Mouse (Mus musculus): ENCODE results near the gene Mrpl12. TPM values are rescaled to one million over a fixed set of nuclear protein-coding genes. Genes with fewer than 3 reads are reported as not detected.

Mrpl12 gene
- polyA plus RNA-seq, 2 experiments: 78.4 to 127 TPM

GRCm38 (mm10) chr11:120535804-120536203 lies 51.4 kb downstream of the Mrpl12 start:
- WGBS (ENCODE audit: insufficient replicate concordance): 58% methylated on average over 3 of the region's 3 CpGs
- Histone ChIP-seq H3K4me3 (ENCODE audit: insufficient read depth in 1 of 2, low read depth in 2 of 2, low read length in 2 of 2) (no peak overlapping the region), H3K4me1 (replicated peaks; ENCODE audit: control insufficient read depth in 2 of 2, insufficient read depth in 2 of 2, low read length in 1 of 2) (peaks cover 0 to 7% of the 10 kb centered on the region in 2 experiments; a peak in 1 of 4 replicates), H3K36me3 (replicated peaks; ENCODE audit: control insufficient read depth, insufficient read depth, low read depth) (no peaks in the 10 kb centered on the region), H3K27me3 (ENCODE audit: control insufficient read depth, insufficient read depth, low read length) (peaks cover 26% of the 10 kb centered on the region), H3K27ac (no peak overlapping the region), H3K4me2 (ENCODE audit: low read depth) (no peak overlapping the region), H3K9me3 (ENCODE audit: control insufficient read depth, low read length) (no peaks in the 10 kb centered on the region), H3K9ac (replicated peaks) (no peak overlapping the region)
- ATAC-seq (ENCODE audit: insufficient read depth): no peak
- DNase-seq (ENCODE audit: low read depth in 3 of 3, low spot score in 3 of 3): no peak
- no peak for TF ChIP-seq CTCF (IDR thresholded peaks at IDR 0.05; ENCODE audit: low read depth)
- no peak for TF ChIP-seq EP300 (IDR thresholded peaks at IDR 0.05; ENCODE audit: low read depth)

GRCm38 (mm10) chr11:120538485-120538884 lies 54.1 kb downstream of the Mrpl12 start:
- Histone ChIP-seq H3K27me3 (ENCODE audit: control insufficient read depth, insufficient read depth, low read length) (peaks cover under 1% of the 10 kb centered on the region; the same call in 1 of the 2 replicates), H3K4me1 (replicated peaks; ENCODE audit: control insufficient read depth in 2 of 2, insufficient read depth in 2 of 2, low read length in 1 of 2) (peaks cover 0 to 7% of the 10 kb centered on the region in 2 experiments; a peak in 1 of 4 replicates), H3K9me3 (ENCODE audit: control insufficient read depth, low read length) (no peaks in the 10 kb centered on the region), H3K9ac (replicated peaks) (no peak overlapping the region), H3K4me3 (ENCODE audit: insufficient read depth in 1 of 2, low read depth in 2 of 2, low read length in 2 of 2) (no peak overlapping the region), H3K4me2 (ENCODE audit: low read depth) (no peak overlapping the region), H3K36me3 (replicated peaks; ENCODE audit: control insufficient read depth, insufficient read depth, low read depth) (no peaks in the 10 kb centered on the region), H3K27ac (no peak overlapping the region)
- DNase-seq (ENCODE audit: low read depth in 3 of 3, low spot score in 3 of 3): no peak
- WGBS (ENCODE audit: insufficient replicate concordance): 67% methylated on average over 3 of the region's 3 CpGs
- no peak for TF ChIP-seq CTCF (IDR thresholded peaks at IDR 0.05; ENCODE audit: low read depth)
- TF ChIP-seq EP300 (IDR thresholded peaks at IDR 0.05; ENCODE audit: low read depth): no peak
- no peak for ATAC-seq (ENCODE audit: insufficient read depth)

Other genes with a start within 250 kb of the Mrpl12 start
- 256 and 265 TPM in 2 replicates for gene Actg1, start 136.1 kb upstream of the Mrpl12 start, polyA plus RNA-seq (2012; rRNA removed)
- 451 and 544 TPM in 2 replicates for gene Actg1, start 136.1 kb upstream of the Mrpl12 start, polyA plus RNA-seq (2014; fragmentation: Nextera tagmentation; extraction: Ambion mirVana)
- not detected in 2 replicates for gene Fscn2, start 123.1 kb upstream of the Mrpl12 start, polyA plus RNA-seq (2012; rRNA removed)
- gene Fscn2, start 123.1 kb upstream of the Mrpl12 start, polyA plus RNA-seq (2014; fragmentation: Nextera tagmentation; extraction: Ambion mirVana): not detected in 2 replicates
- gene Faap100, start 105.8 kb upstream of the Mrpl12 start, polyA plus RNA-seq (2012; rRNA removed): 5.3 and 6.3 TPM in 2 replicates
- gene Faap100, start 105.8 kb upstream of the Mrpl12 start, polyA plus RNA-seq (2014; fragmentation: Nextera tagmentation; extraction: Ambion mirVana): 4.5 and 5.4 TPM in 2 replicates
- gene Nploc4, start 46.9 kb upstream of the Mrpl12 start, polyA plus RNA-seq (2012; rRNA removed): 17.9 and 21.1 TPM in 2 replicates
- 21.2 and 22.2 TPM in 2 replicates for gene Nploc4, start 46.9 kb upstream of the Mrpl12 start, polyA plus RNA-seq (2014; fragmentation: Nextera tagmentation; extraction: Ambion mirVana)
- not detected in 2 replicates for gene Tspan10, start 42.0 kb upstream of the Mrpl12 start, polyA plus RNA-seq (2012; rRNA removed)
- not detected in 2 replicates for gene Tspan10, start 42.0 kb upstream of the Mrpl12 start, polyA plus RNA-seq (2014; fragmentation: Nextera tagmentation; extraction: Ambion mirVana)
- gene Pde6g, start 31.1 kb upstream of the Mrpl12 start, polyA plus RNA-seq (2012; rRNA removed): 0.19 and 0.25 TPM in 2 replicates
- 0.15 and 0.23 TPM in 2 replicates for gene Pde6g, start 31.1 kb upstream of the Mrpl12 start, polyA plus RNA-seq (2014; fragmentation: Nextera tagmentation; extraction: Ambion mirVana)
- 5.3 and 5.8 TPM in 2 replicates for gene Oxld1, start 26.5 kb upstream of the Mrpl12 start, polyA plus RNA-seq (2012; rRNA removed)
- 8.0 and 8.4 TPM in 2 replicates for gene Oxld1, start 26.5 kb upstream of the Mrpl12 start, polyA plus RNA-seq (2014; fragmentation: Nextera tagmentation; extraction: Ambion mirVana)
- gene Ccdc137, start 26.5 kb upstream of the Mrpl12 start, polyA plus RNA-seq (2012; rRNA removed): 13.7 and 15.9 TPM in 2 replicates
- gene Ccdc137, start 26.5 kb upstream of the Mrpl12 start, polyA plus RNA-seq (2014; fragmentation: Nextera tagmentation; extraction: Ambion mirVana): 11.0 and 11.1 TPM in 2 replicates
- 9.9 and 11.2 TPM in 2 replicates for gene Arl16, start 17.0 kb upstream of the Mrpl12 start, polyA plus RNA-seq (2012; rRNA removed)
- 11.3 and 13.0 TPM in 2 replicates for gene Arl16, start 17.0 kb upstream of the Mrpl12 start, polyA plus RNA-seq (2014; fragmentation: Nextera tagmentation; extraction: Ambion mirVana)
- gene Slc25a10, start 7.2 kb downstream of the Mrpl12 start, polyA plus RNA-seq (2012; rRNA removed): 31.5 and 37.4 TPM in 2 replicates
- gene Slc25a10, start 7.2 kb downstream of the Mrpl12 start, polyA plus RNA-seq (2014; fragmentation: Nextera tagmentation; extraction: Ambion mirVana): 35.1 and 38.2 TPM in 2 replicates
- 19.8 and 22.8 TPM in 2 replicates for gene Gcgr, start 46.1 kb downstream of the Mrpl12 start, polyA plus RNA-seq (2012; rRNA removed)
- gene Gcgr, start 46.1 kb downstream of the Mrpl12 start, polyA plus RNA-seq (2014; fragmentation: Nextera tagmentation; extraction: Ambion mirVana): 11.6 and 13.4 TPM in 2 replicates
- gene Mcrip1, start 65.1 kb downstream of the Mrpl12 start, polyA plus RNA-seq (2012; rRNA removed): 30.0 and 36.2 TPM in 2 replicates
- 41.3 and 43.6 TPM in 2 replicates for gene Mcrip1, start 65.1 kb downstream of the Mrpl12 start, polyA plus RNA-seq (2014; fragmentation: Nextera tagmentation; extraction: Ambion mirVana)
- gene Ppp1r27, start 66.5 kb downstream of the Mrpl12 start, polyA plus RNA-seq (2012; rRNA removed): not detected in 2 replicates
- gene Ppp1r27, start 66.5 kb downstream of the Mrpl12 start, polyA plus RNA-seq (2014; fragmentation: Nextera tagmentation; extraction: Ambion mirVana): not detected in 2 replicates
- gene P4hb, start 88.6 kb downstream of the Mrpl12 start, polyA plus RNA-seq (2012; rRNA removed): 144 and 214 TPM in 2 replicates
- 497 and 525 TPM in 2 replicates for gene P4hb, start 88.6 kb downstream of the Mrpl12 start, polyA plus RNA-seq (2014; fragmentation: Nextera tagmentation; extraction: Ambion mirVana)
- gene Arhgdia, start 97.0 kb downstream of the Mrpl12 start, polyA plus RNA-seq (2012; rRNA removed): 172 and 176 TPM in 2 replicates
- gene Arhgdia, start 97.0 kb downstream of the Mrpl12 start, polyA plus RNA-seq (2014; fragmentation: Nextera tagmentation; extraction: Ambion mirVana): 191 and 204 TPM in 2 replicates
- gene Alyref, start 113.8 kb downstream of the Mrpl12 start, polyA plus RNA-seq (2012; rRNA removed): 46.3 and 110 TPM in 2 replicates
- gene Alyref, start 113.8 kb downstream of the Mrpl12 start, polyA plus RNA-seq (2014; fragmentation: Nextera tagmentation; extraction: Ambion mirVana): 347 and 349 TPM in 2 replicates
- 44.7 and 60.4 TPM in 2 replicates for gene Anapc11, start 113.8 kb downstream of the Mrpl12 start, polyA plus RNA-seq (2012; rRNA removed)
- gene Anapc11, start 113.8 kb downstream of the Mrpl12 start, polyA plus RNA-seq (2014; fragmentation: Nextera tagmentation; extraction: Ambion mirVana): 93.5 and 98.7 TPM in 2 replicates
- gene Npb, start 123.9 kb downstream of the Mrpl12 start, polyA plus RNA-seq (2012; rRNA removed): 5.5 and 12.3 TPM in 2 replicates
- gene Npb, start 123.9 kb downstream of the Mrpl12 start, polyA plus RNA-seq (2014; fragmentation: Nextera tagmentation; extraction: Ambion mirVana): 11.9 and 14.2 TPM in 2 replicates
- gene Pcyt2, start 133.3 kb downstream of the Mrpl12 start, polyA plus RNA-seq (2012; rRNA removed): 127 and 135 TPM in 2 replicates
- 86.2 and 99.6 TPM in 2 replicates for gene Pcyt2, start 133.3 kb downstream of the Mrpl12 start, polyA plus RNA-seq (2014; fragmentation: Nextera tagmentation; extraction: Ambion mirVana)
- 27.6 and 30.8 TPM in 2 replicates for gene Sirt7, start 140.6 kb downstream of the Mrpl12 start, polyA plus RNA-seq (2012; rRNA removed)
- 22.0 and 26.3 TPM in 2 replicates for gene Sirt7, start 140.6 kb downstream of the Mrpl12 start, polyA plus RNA-seq (2014; fragmentation: Nextera tagmentation; extraction: Ambion mirVana)
- 29.5 and 30.9 TPM in 2 replicates for gene Mafg, start 149.0 kb downstream of the Mrpl12 start, polyA plus RNA-seq (2012; rRNA removed)
- gene Mafg, start 149.0 kb downstream of the Mrpl12 start, polyA plus RNA-seq (2014; fragmentation: Nextera tagmentation; extraction: Ambion mirVana): 20.9 and 25.9 TPM in 2 replicates
- gene Pycr1, start 159.2 kb downstream of the Mrpl12 start, polyA plus RNA-seq (2012; rRNA removed): 4.0 and 4.3 TPM in 2 replicates
- gene Pycr1, start 159.2 kb downstream of the Mrpl12 start, polyA plus RNA-seq (2014; fragmentation: Nextera tagmentation; extraction: Ambion mirVana): 4.8 and 5.1 TPM in 2 replicates
- gene Myadml2, start 163.5 kb downstream of the Mrpl12 start, polyA plus RNA-seq (2012; rRNA removed): 0.07 and 0.13 TPM in 2 replicates
- gene Myadml2, start 163.5 kb downstream of the Mrpl12 start, polyA plus RNA-seq (2014; fragmentation: Nextera tagmentation; extraction: Ambion mirVana): 0.67 and 1.0 TPM in 2 replicates
- 0.18 and 0.30 TPM in 2 replicates for gene Notum, start 176.6 kb downstream of the Mrpl12 start, polyA plus RNA-seq (2012; rRNA removed)
- 0.18 TPM in 1 of 2 replicates, not detected in the other for gene Notum, start 176.6 kb downstream of the Mrpl12 start, polyA plus RNA-seq (2014; fragmentation: Nextera tagmentation; extraction: Ambion mirVana)
- 16.9 and 20.4 TPM in 2 replicates for gene Aspscr1, start 188.4 kb downstream of the Mrpl12 start, polyA plus RNA-seq (2012; rRNA removed)
- 34.6 and 37.5 TPM in 2 replicates for gene Aspscr1, start 188.4 kb downstream of the Mrpl12 start, polyA plus RNA-seq (2014; fragmentation: Nextera tagmentation; extraction: Ambion mirVana)
- gene Cenpx, start 229.1 kb downstream of the Mrpl12 start, polyA plus RNA-seq (2012; rRNA removed): 64.2 and 78.3 TPM in 2 replicates
- 119 and 128 TPM in 2 replicates for gene Cenpx, start 229.1 kb downstream of the Mrpl12 start, polyA plus RNA-seq (2014; fragmentation: Nextera tagmentation; extraction: Ambion mirVana)
- gene Lrrc45, start 229.3 kb downstream of the Mrpl12 start, polyA plus RNA-seq (2012; rRNA removed): 6.6 and 9.3 TPM in 2 replicates
- gene Lrrc45, start 229.3 kb downstream of the Mrpl12 start, polyA plus RNA-seq (2014; fragmentation: Nextera tagmentation; extraction: Ambion mirVana): 6.2 and 8.3 TPM in 2 replicates
- gene Rac3, start 236.9 kb downstream of the Mrpl12 start, polyA plus RNA-seq (2012; rRNA removed): 1.3 and 1.7 TPM in 2 replicates
- 0.13 TPM in 1 of 2 replicates, not detected in the other for gene Rac3, start 236.9 kb downstream of the Mrpl12 start, polyA plus RNA-seq (2014; fragmentation: Nextera tagmentation; extraction: Ambion mirVana)
- gene Dcxr, start 242.7 kb downstream of the Mrpl12 start, polyA plus RNA-seq (2012; rRNA removed): 10.4 and 11.3 TPM in 2 replicates
- 15.1 and 17.0 TPM in 2 replicates for gene Dcxr, start 242.7 kb downstream of the Mrpl12 start, polyA plus RNA-seq (2014; fragmentation: Nextera tagmentation; extraction: Ambion mirVana)
- 0.20 TPM in 1 of 2 replicates, not detected in the other for gene Cbr2, start 247.5 kb downstream of the Mrpl12 start, polyA plus RNA-seq (2012; rRNA removed)
- not detected in 2 replicates for gene Cbr2, start 247.5 kb downstream of the Mrpl12 start, polyA plus RNA-seq (2014; fragmentation: Nextera tagmentation; extraction: Ambion mirVana)